Mouse (Mus musculus) liver, postnatal 0 days (tissue): ENCODE measurements at regions not wholly inside any gene's neighbourhood (a gene's known extent, or its start where the extent isn't known, plus 50 kb on each side); places are given as distances from the start of the nearest gene placed in this dataset.

Experiments
- ATAC-seq: fragments of 200-750 bp; cut with Nextera tagmentation; 2 replicates; pipeline ENCODE4 v1.8.0; 2017; ENCODE audit warnings: mild to moderate bottlenecking, moderate library complexity
- DNase-seq: peaks from one replicate; pipeline ENCODE4 v3.0.0-alpha.2; 2016
- H3K27ac ChIP-seq: fragments of 300-500 bp; sonication (generic); 2 replicates; pipeline ENCODE4 v1.5.1; 2014; ENCODE audit warnings: antibody characterized with exemption, moderate library complexity, mild to moderate bottlenecking, low read depth
- H3K27me3 ChIP-seq: fragments of 300-500 bp; sonication (generic); 2 replicates; pipeline ENCODE4 v1.6.1; 2014; ENCODE audit warnings: low read length, control low read depth, mixed read lengths; ENCODE audit not compliant: insufficient read depth
- H3K36me3 ChIP-seq: fragments of 300-500 bp; sonication (generic); replicated peaks from 2 replicates; pipeline ENCODE4 v1.6.1; 2014; ENCODE audit warnings: mild to moderate bottlenecking, control low read depth, low read length, moderate library complexity, mixed read lengths; ENCODE audit not compliant: insufficient read depth
- H3K4me1 ChIP-seq: fragments of 300-500 bp; sonication (generic); 2 replicates; pipeline ENCODE4 v1.6.1; 2014; ENCODE audit warnings: antibody characterized with exemption, mild to moderate bottlenecking, control low read depth; ENCODE audit not compliant: insufficient read depth
- H3K4me2 ChIP-seq: fragments of 300-500 bp; sonication (generic); 2 replicates; pipeline ENCODE4 v1.6.1; 2014; ENCODE audit warnings: low read depth, mild to moderate bottlenecking, low read length, moderate library complexity, mixed read lengths
- H3K4me3 ChIP-seq: fragments of 300-500 bp; sonication (generic); 2 replicates; pipeline ENCODE4 v1.5.1; 2014; ENCODE audit warnings: low read depth, low read length
- H3K9ac ChIP-seq: fragments of 300-500 bp; sonication (generic); replicated peaks from 2 replicates; pipeline ENCODE4 v1.6.1; 2014; ENCODE audit warnings: mild to moderate bottlenecking, moderate library complexity
- H3K9me3 ChIP-seq: fragments of 300-500 bp; sonication (generic); 2 replicates; pipeline ENCODE4 v1.6.1; 2016; ENCODE audit warnings: mild to moderate bottlenecking, control low read depth, low read length, mixed read lengths
- CTCF ChIP-seq: sonication (generic); IDR thresholded peaks from 2 replicates; pipeline ENCODE4 v1.5.1; 2016; ENCODE audit warnings: antibody characterized with exemption, low read depth
- EP300 ChIP-seq: IDR thresholded peaks from 2 replicates; pipeline ENCODE4 v1.6.1; 2016; ENCODE audit warnings: antibody characterized with exemption, low read depth, mild to moderate bottlenecking
- WGBS: fragments of 180-500 bp; shearing (Covaris S2); extraction: QIAGEN DNeasy Blood & Tissue Kit; methylation state at CpG from one replicate; pipeline ENCODE4 v1.1.7; 2014; ENCODE audit not compliant: insufficient replicate concordance; 5-methylcytosine and 5-hydroxymethylcytosine counted together

DNA sequence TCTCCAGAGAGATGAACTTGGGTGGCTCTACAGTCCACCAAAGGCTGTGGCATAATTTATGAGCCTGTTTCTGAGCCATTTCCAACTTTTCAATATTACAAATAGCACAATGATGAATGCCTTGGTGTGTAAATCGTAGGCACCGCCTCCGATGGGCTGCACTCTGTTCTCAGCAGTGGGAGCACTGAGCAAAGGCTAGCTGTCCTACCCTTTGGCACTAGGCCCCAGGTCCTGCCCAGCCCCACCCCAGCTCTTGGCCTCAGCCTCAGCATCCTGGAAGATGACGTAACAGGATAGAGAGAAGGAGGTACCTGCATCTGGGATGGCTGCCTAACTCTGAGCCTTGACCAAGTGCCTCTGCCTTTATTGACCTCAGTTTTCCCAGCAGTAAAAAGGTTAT lies 73.4 kb upstream of the Shb start:
- no peaks in the 10 kb centered on the region for H3K36me3 ChIP-seq
- ATAC-seq (no peak), DNase-seq (no peak)
- no peaks in the 10 kb centered on the region for H3K27me3 ChIP-seq
- no peaks in the 10 kb centered on the region for H3K9me3 ChIP-seq
- H3K27ac ChIP-seq, result no peak overlapping the region
- no peak overlapping the region for H3K4me3 ChIP-seq
- no peak overlapping the region for H3K9ac ChIP-seq
- WGBS, result 85% methylated on average over 4 of the region's 4 CpGs
- H3K4me2 ChIP-seq, result no peak overlapping the region
- no peak for TF ChIP-seq EP300
- no peak for TF ChIP-seq CTCF
- no peaks in the 10 kb centered on the region for H3K4me1 ChIP-seq

- no peaks in the 10 kb centered on the region for H3K27me3 ChIP-seq
- H3K4me1 ChIP-seq, result no peaks in the 10 kb centered on the region
- H3K9ac ChIP-seq, result no peak overlapping the region
- ATAC-seq (no peak), DNase-seq (no peak)
- no peak overlapping the region for H3K4me3 ChIP-seq
- no peak overlapping the region for H3K4me2 ChIP-seq
- H3K27ac ChIP-seq, result no peak overlapping the region
- H3K36me3 ChIP-seq, result no peaks in the 10 kb centered on the region
- 83% methylated on average over 5 of the region's 5 CpGs for WGBS
- H3K9me3 ChIP-seq, result no peaks in the 10 kb centered on the region
- no peak for TF ChIP-seq EP300
- no peak for TF ChIP-seq CTCF
Measured at GRCm38 (mm10) chr4:45604271-45604800, 72.1 kb upstream of the Shb start.

DNA sequence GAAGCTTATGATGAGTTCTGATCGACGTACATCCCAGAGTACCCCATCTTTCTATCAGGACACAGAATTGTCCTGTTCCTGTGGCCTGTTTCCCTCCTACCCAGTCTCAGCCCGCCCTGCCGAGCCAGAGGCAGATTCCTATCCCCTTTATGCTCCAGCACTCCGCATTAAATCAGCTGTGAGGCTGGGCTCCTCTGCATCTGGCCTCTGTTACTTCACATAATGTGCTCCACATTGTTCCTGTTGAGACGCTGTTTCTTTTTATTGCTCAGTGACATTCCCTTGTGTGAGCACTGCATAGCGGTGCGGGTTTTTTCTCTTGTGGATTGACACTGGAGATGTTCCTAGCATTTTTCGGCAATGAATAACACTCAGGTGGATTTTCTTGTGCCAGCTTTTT lies 68.2 kb upstream of the Shb start:
- DNase-seq (no peak), ATAC-seq (no peak)
- Histone ChIP-seq H3K4me2 (no peak overlapping the region), H3K9me3 (no peaks in the 10 kb centered on the region; the same call in 1 of the 2 replicates), H3K27ac (no peak overlapping the region), H3K27me3 (no peaks in the 10 kb centered on the region), H3K4me3 (no peak overlapping the region), H3K4me1 (no peaks in the 10 kb centered on the region), H3K36me3 (no peaks in the 10 kb centered on the region), H3K9ac (no peak overlapping the region)
- TF ChIP-seq EP300 (no peak), CTCF (no peak)
- WGBS, result 75% methylated on average over 9 of the region's 9 CpGs

- Histone ChIP-seq H3K9me3 (no peaks in the 10 kb centered on the region; the same call in 1 of the 2 replicates), H3K4me1 (no peaks in the 10 kb centered on the region), H3K36me3 (no peaks in the 10 kb centered on the region), H3K9ac (no peak overlapping the region), H3K4me3 (no peak overlapping the region), H3K4me2 (no peak overlapping the region), H3K27ac (no peak overlapping the region), H3K27me3 (peaks cover 13% of the 10 kb centered on the region; the same call in 1 of the 2 replicates)
- TF ChIP-seq CTCF (peak; percentile 12; the same call in 1 of the 2 replicates), EP300 (no peak)
- DNase-seq, result no peak
- 66% methylated on average over 3 of the region's 3 CpGs for WGBS
- ATAC-seq, result no peak
Measured at GRCm38 (mm10) chr4:45593435-45593991, 61.2 kb upstream of the Shb start.

GRCm38 (mm10) chr4:45592766-45593165 lies 60.5 kb upstream of the Shb start:
- Histone ChIP-seq H3K27ac (no peak overlapping the region), H3K4me1 (no peaks in the 10 kb centered on the region), H3K4me2 (no peak overlapping the region), H3K9ac (no peak overlapping the region), H3K9me3 (no peaks in the 10 kb centered on the region; the same call in 1 of the 2 replicates), H3K27me3 (peaks cover 13% of the 10 kb centered on the region; the same call in 1 of the 2 replicates), H3K4me3 (no peak overlapping the region), H3K36me3 (no peaks in the 10 kb centered on the region)
- DNase-seq (no peak), ATAC-seq (no peak)
- TF ChIP-seq CTCF (no peak), EP300 (no peak)
- WGBS, result 76% methylated on average over 2 of the region's 2 CpGs

DNA sequence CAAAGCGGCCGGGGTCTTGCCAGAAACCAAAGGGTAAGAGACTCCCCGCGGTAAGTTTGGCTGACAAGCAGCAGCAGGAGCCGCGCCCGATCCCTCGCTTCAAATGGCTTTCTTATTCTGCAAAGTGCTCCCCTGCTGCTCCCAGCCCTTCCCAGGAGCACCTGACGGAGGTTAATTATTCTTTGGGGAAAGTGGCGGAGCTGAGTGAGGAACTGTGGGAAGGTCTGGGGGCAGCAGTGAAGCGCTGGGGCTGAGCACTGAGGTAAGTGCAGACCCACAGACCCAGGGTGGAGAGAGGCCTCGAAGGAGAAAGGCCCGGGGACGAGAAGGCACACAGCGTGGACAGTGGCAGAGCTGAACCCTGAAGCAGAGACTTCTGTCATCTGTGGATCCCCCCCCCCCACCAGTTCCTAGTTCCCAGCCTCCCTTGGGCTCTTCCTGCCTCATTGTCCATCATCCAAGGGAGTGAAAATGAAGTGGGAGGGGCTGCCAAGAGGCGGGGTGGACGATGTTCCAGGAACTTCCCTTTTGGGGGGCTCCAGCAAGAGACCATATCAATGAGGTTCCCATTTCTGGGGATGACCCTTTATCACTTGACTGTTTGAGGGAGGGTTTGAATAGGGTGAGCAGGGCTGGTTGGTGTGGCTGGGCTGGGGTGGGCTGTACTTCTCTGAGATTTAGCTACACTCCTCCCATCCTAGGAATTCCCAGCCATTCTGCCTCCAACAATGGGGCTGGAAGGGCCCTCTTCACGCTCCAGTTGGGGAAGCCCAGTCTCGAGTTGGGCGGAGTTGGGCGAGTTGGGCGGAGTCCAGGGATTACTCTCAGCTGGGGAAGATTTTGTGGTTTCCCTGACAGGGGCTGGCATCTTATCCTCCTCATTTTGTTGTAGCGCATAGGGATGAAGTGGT lies 59.4 kb upstream of the Shb start:
- H3K4me2 ChIP-seq, result peak overlapping the region; percentile 39
- no peaks in the 10 kb centered on the region; the same call in 1 of the 2 replicates for H3K9me3 ChIP-seq
- no peaks in the 10 kb centered on the region for H3K4me1 ChIP-seq
- no peak for DNase-seq
- TF ChIP-seq CTCF (no peak), EP300 (no peak)
- peaks cover 13% of the 10 kb centered on the region; the same call in 1 of the 2 replicates for H3K27me3 ChIP-seq
- H3K9ac ChIP-seq, result no peak overlapping the region
- peak overlapping the region; percentile 5; the same call in 1 of the 2 replicates for H3K4me3 ChIP-seq
- 23% methylated on average over 23 of the region's 23 CpGs for WGBS
- no peaks in the 10 kb centered on the region for H3K36me3 ChIP-seq
- no peak for ATAC-seq
- no peak overlapping the region for H3K27ac ChIP-seq
